Mouse (Mus musculus): Measurements from ENCODE around the gene Usp2. TPM values are rescaled to one million over a fixed set of nuclear protein-coding genes. Genes with fewer than 3 reads are reported as not detected.

Gene Usp2
- total and polyA plus RNA-seq, 3 experiments, result 2.1 to 2.3 (median 2.2) TPM

GRCm38 (mm10) chr9:44048541-44049380 is 18.1 kb upstream of the Usp2 start:
- H3K4me3 ChIP-seq (replicated peaks in 1 of 3; ENCODE audit: low read depth in 2 of 3, low read length in 2 of 3, poor library complexity in 1 of 3), result no peak overlapping the region
- dilution Hi-C loops (cut with MboI; ENCODE audit: extremely low pct_ligation_motif_present, extremely low pct_unique_long_range_greater_than_20kb, low sequenced_read_pairs), result no loop called here
- DNase-seq (ENCODE audit: extremely low read depth), result no peak
- in situ Hi-C loops (cut with MboI; ENCODE audit: low pct_ligation_motif_present, low pct_unique_long_range_greater_than_20kb, low sequenced_read_pairs), result loop anchor here (5.0 kb wide), 1 partner anchor 51 kb away; no protein-coding TSS in a partner anchor
- H3K27ac ChIP-seq (ENCODE audit: insufficient read depth, low read depth), result no peak overlapping the region
- H3K9me3 ChIP-seq (replicated peaks; ENCODE audit: low read length), result no peaks in the 10 kb centered on the region
- H3K27me3 ChIP-seq (replicated peaks), result peaks cover 69% of the 10 kb centered on the region
- H3K4me1 ChIP-seq (ENCODE audit: control insufficient read depth in 1 of 2, insufficient read depth in 2 of 2), result no peaks in the 10 kb centered on the region
- no peaks in the 10 kb centered on the region for H3K36me3 ChIP-seq (replicated peaks in 1 of 2; ENCODE audit: control insufficient read depth in 1 of 2, insufficient read depth in 1 of 2, low read length in 1 of 2)
- no peaks in the 10 kb centered on the region for H3K79me2 ChIP-seq (replicated peaks; ENCODE audit: control insufficient read depth, extremely low read depth, insufficient read depth, poor library complexity, severe bottlenecking)
- TF ChIP-seq ZKSCAN1 (IDR thresholded peaks at IDR 0.05; ENCODE audit: borderline replicate concordance, low read depth, low read length) (no peak), RAD21 (IDR thresholded peaks at IDR 0.05; ENCODE audit: low read depth, low read length) (no peak), MEF2A (IDR thresholded peaks at IDR 0.05; ENCODE audit: borderline replicate concordance, low read depth, low read length) (no peak), BHLHE40 (IDR thresholded peaks at IDR 0.05; ENCODE audit: low read depth, low read length) (no peak), ELF1 (IDR thresholded peaks at IDR 0.05; ENCODE audit: low read depth, low read length) (no peak), E2F4 (IDR thresholded peaks at IDR 0.05; ENCODE audit: insufficient replicate concordance, low read depth, low read length) (no peak), PAX5 (IDR thresholded peaks at IDR 0.05; ENCODE audit: low read length) (no peak), USF2 (conservative IDR thresholded peaks at IDR 0.05; ENCODE audit: low read depth, low read length) (no peak)
- no peak overlapping the region for H3K4me2 ChIP-seq (ENCODE audit: insufficient read depth, low read depth, poor library complexity, severe bottlenecking)
- no peak overlapping the region for H3K9ac ChIP-seq (ENCODE audit: insufficient read depth, low read depth)

- Histone ChIP-seq H3K27me3 (replicated peaks) (peaks cover 68% of the 10 kb centered on the region), H3K9me3 (replicated peaks; ENCODE audit: low read length) (no peaks in the 10 kb centered on the region), H3K4me1 (ENCODE audit: control insufficient read depth in 1 of 2, insufficient read depth in 2 of 2) (no peaks in the 10 kb centered on the region), H3K4me2 (ENCODE audit: insufficient read depth, low read depth, poor library complexity, severe bottlenecking) (no peak overlapping the region), H3K36me3 (replicated peaks in 1 of 2; ENCODE audit: control insufficient read depth in 1 of 2, insufficient read depth in 1 of 2, low read length in 1 of 2) (no peaks in the 10 kb centered on the region), H3K27ac (ENCODE audit: insufficient read depth, low read depth) (no peak overlapping the region), H3K79me2 (replicated peaks; ENCODE audit: control insufficient read depth, extremely low read depth, insufficient read depth, poor library complexity, severe bottlenecking) (no peaks in the 10 kb centered on the region), H3K4me3 (replicated peaks in 1 of 3; ENCODE audit: low read depth in 2 of 3, low read length in 2 of 3, poor library complexity in 1 of 3) (no peak overlapping the region), H3K9ac (ENCODE audit: insufficient read depth, low read depth) (no peak overlapping the region)
- DNase-seq (ENCODE audit: extremely low read depth), result no peak
- dilution Hi-C loops (cut with MboI; ENCODE audit: extremely low pct_ligation_motif_present, extremely low pct_unique_long_range_greater_than_20kb, low sequenced_read_pairs), result no loop called here
- TF ChIP-seq ETS1 (conservative IDR thresholded peaks at IDR 0.05; ENCODE audit: low read depth, low read length) (no peak), POLR2A (IDR thresholded peaks at IDR 0.05; ENCODE audit: low read depth, low read length) (no peak), CHD2 (IDR thresholded peaks at IDR 0.05; ENCODE audit: low read length) (no peak), CHD1 (IDR thresholded peaks at IDR 0.05; ENCODE audit: low read depth, low read length) (no peak), E2F4 (IDR thresholded peaks at IDR 0.05; ENCODE audit: insufficient replicate concordance, low read depth, low read length) (no peak), USF2 (conservative IDR thresholded peaks at IDR 0.05; ENCODE audit: low read depth, low read length) (no peak), MAFK (IDR thresholded peaks at IDR 0.05; ENCODE audit: insufficient replicate concordance, low read length) (no peak), TBP (conservative IDR thresholded peaks at IDR 0.05; ENCODE audit: low read depth, low read length) (no peak), SIN3A (IDR thresholded peaks at IDR 0.05; ENCODE audit: low read length) (no peak), GABPA (IDR thresholded peaks at IDR 0.05; ENCODE audit: insufficient replicate concordance, low read depth, low read length) (no peak), NELFE (IDR thresholded peaks at IDR 0.05; ENCODE audit: low read depth, low read length) (no peak), UBTF (IDR thresholded peaks at IDR 0.05; ENCODE audit: low read depth, low read length) (no peak), RAD21 (IDR thresholded peaks at IDR 0.05; ENCODE audit: low read depth, low read length) (no peak), JUN (IDR thresholded peaks at IDR 0.05; ENCODE audit: insufficient read depth, low read depth, low read length) (no peak)
- in situ Hi-C loops (cut with MboI; ENCODE audit: low pct_ligation_motif_present, low pct_unique_long_range_greater_than_20kb, low sequenced_read_pairs), result loop anchor here (5.0 kb wide), 1 partner anchor 52 kb away; no protein-coding TSS in a partner anchor
These were observed 17.2 kb upstream of the Usp2 start for GRCm38 (mm10) chr9:44049381-44050165.

All from CH12.LX (cell line).